Mouse (Mus musculus): ENCODE measurements around the gene Cftr. TPM values are rescaled to one million over a fixed set of nuclear protein-coding genes. Genes with fewer than 3 reads are reported as not detected.

The Cftr gene
- polyA plus RNA-seq, 1 experiment from 2014 or later, result 0.09 TPM

DNA sequence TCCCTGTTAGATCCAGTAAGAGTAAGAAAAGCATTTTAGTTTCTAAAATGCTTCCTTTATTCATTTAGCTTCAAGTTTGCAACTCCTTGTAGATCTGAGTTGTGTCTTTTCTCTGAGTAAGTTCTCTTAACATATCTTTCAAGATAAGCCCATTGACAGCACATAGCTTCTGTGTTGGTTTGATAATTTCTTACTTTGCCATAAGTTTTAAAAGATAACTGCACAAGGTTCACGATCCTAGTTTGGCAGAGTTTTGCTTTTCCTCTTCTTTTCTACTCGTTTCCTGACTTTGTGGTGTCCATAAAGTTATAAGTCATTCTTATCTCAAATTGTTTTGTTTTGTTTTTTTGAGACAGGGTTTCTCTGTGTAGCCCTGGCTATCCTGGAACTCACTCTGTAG lies 130.3 kb downstream of the Cftr start:
- ATAC-seq (ENCODE audit: insufficient read depth, low FRiP score, low TSS enrichment) (no peak), DNase-seq (ENCODE audit: low spot score) (no peak)
- Histone ChIP-seq H3K36me3 (ENCODE audit: control insufficient read depth, insufficient read depth, low read length) (no peaks in the 10 kb centered on the region), H3K27ac (ENCODE audit: low read depth, low read length) (no peak overlapping the region), H3K4me3 (ENCODE audit: low read depth, low read length) (no peak overlapping the region), H3K4me1 (ENCODE audit: control insufficient read depth, insufficient read depth, low read length) (no peaks in the 10 kb centered on the region), H3K9me3 (ENCODE audit: control insufficient read depth, low read length) (no peaks in the 10 kb centered on the region), H3K9ac (ENCODE audit: low read length) (no peak overlapping the region), H3K4me2 (ENCODE audit: low read depth) (no peak overlapping the region), H3K27me3 (ENCODE audit: control insufficient read depth, insufficient read depth, low read length) (no peaks in the 10 kb centered on the region)
- WGBS, result 79% methylated on average over 2 of the region's 2 CpGs

DNA sequence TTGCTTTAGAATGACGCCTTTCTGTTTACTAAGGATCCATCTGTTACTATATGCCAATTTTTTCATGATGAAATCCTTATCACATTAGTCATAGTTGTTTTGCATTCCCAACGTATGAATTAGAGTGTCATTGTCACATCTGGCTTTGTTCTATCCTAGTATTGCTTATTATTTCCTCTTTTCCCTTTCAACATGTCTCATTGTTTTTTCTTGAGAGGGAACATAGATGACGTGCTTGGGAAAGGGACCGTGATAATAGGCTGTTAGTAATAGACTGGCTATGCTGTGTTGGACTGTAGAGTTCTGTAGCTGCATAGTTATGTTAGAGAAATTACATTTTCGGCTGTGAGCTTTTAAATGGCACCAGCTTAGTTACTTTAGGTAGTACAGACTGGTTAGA lies 131.6 kb downstream of the Cftr start:
- WGBS, result 81% methylated on average over 5 of the region's 5 CpGs
- DNase-seq (ENCODE audit: low spot score) (no peak), ATAC-seq (ENCODE audit: insufficient read depth, low FRiP score, low TSS enrichment) (no peak)
- no peak overlapping the region for H3K4me3 ChIP-seq (ENCODE audit: low read depth, low read length)
- H3K9ac ChIP-seq (ENCODE audit: low read length), result no peak overlapping the region
- no peaks in the 10 kb centered on the region for H3K36me3 ChIP-seq (ENCODE audit: control insufficient read depth, insufficient read depth, low read length)
- no peak overlapping the region for H3K27ac ChIP-seq (ENCODE audit: low read depth, low read length)
- no peaks in the 10 kb centered on the region for H3K4me1 ChIP-seq (ENCODE audit: control insufficient read depth, insufficient read depth, low read length)
- H3K9me3 ChIP-seq (ENCODE audit: control insufficient read depth, low read length), result no peaks in the 10 kb centered on the region
- no peaks in the 10 kb centered on the region for H3K27me3 ChIP-seq (ENCODE audit: control insufficient read depth, insufficient read depth, low read length)
- no peak overlapping the region for H3K4me2 ChIP-seq (ENCODE audit: low read depth)

DNA sequence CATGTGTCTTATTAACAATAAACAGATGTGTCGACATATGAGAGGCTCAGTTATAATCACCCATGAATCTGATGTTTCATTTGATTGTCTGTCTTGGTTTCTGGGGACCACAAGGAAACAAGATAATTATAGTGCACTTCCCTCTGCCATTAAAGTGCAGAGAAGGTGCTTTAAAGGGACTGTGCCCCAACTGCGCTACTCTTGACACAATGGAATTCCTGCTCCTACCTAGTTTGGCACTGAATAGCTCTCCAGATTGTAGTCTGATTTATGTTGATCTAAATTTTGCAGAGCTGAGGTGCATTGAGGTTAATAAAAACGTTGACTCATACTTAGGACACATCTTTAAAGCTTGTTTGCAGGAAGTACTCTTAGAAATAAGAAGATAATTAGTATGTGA lies 132.7 kb downstream of the Cftr start:
- 67% methylated on average over 3 of the region's 3 CpGs for WGBS
- H3K27me3 ChIP-seq (ENCODE audit: control insufficient read depth, insufficient read depth, low read length), result no peaks in the 10 kb centered on the region
- H3K27ac ChIP-seq (ENCODE audit: low read depth, low read length), result no peak overlapping the region
- H3K36me3 ChIP-seq (ENCODE audit: control insufficient read depth, insufficient read depth, low read length), result no peaks in the 10 kb centered on the region
- no peak overlapping the region for H3K9ac ChIP-seq (ENCODE audit: low read length)
- ATAC-seq (ENCODE audit: insufficient read depth, low FRiP score, low TSS enrichment) (no peak), DNase-seq (ENCODE audit: low spot score) (no peak)
- H3K4me2 ChIP-seq (ENCODE audit: low read depth), result no peak overlapping the region
- H3K4me3 ChIP-seq (ENCODE audit: low read depth, low read length), result no peak overlapping the region
- no peaks in the 10 kb centered on the region for H3K9me3 ChIP-seq (ENCODE audit: control insufficient read depth, low read length)
- no peaks in the 10 kb centered on the region for H3K4me1 ChIP-seq (ENCODE audit: control insufficient read depth, insufficient read depth, low read length)

GRCm38 (mm10) chr6:18305130-18305529 lies 134.6 kb downstream of the Cftr start:
- ATAC-seq (ENCODE audit: insufficient read depth, low FRiP score, low TSS enrichment), result no peak
- H3K27me3 ChIP-seq (ENCODE audit: control insufficient read depth, insufficient read depth, low read length), result no peaks in the 10 kb centered on the region
- no peak overlapping the region for H3K9ac ChIP-seq (ENCODE audit: low read length)
- H3K4me1 ChIP-seq (ENCODE audit: control insufficient read depth, insufficient read depth, low read length), result no peaks in the 10 kb centered on the region
- no peak overlapping the region for H3K4me2 ChIP-seq (ENCODE audit: low read depth)
- no peak overlapping the region for H3K4me3 ChIP-seq (ENCODE audit: low read depth, low read length)
- no peaks in the 10 kb centered on the region for H3K36me3 ChIP-seq (ENCODE audit: control insufficient read depth, insufficient read depth, low read length)
- WGBS, result 86% methylated on average over 4 of the region's 4 CpGs
- no peaks in the 10 kb centered on the region for H3K9me3 ChIP-seq (ENCODE audit: control insufficient read depth, low read length)
- H3K27ac ChIP-seq (ENCODE audit: low read depth, low read length), result no peak overlapping the region
- DNase-seq (ENCODE audit: low spot score), result no peak

GRCm38 (mm10) chr6:18310983-18311382 lies 140.5 kb downstream of the Cftr start:
- Histone ChIP-seq H3K27me3 (ENCODE audit: control insufficient read depth, insufficient read depth, low read length) (no peaks in the 10 kb centered on the region), H3K9ac (ENCODE audit: low read length) (no peak overlapping the region), H3K36me3 (ENCODE audit: control insufficient read depth, insufficient read depth, low read length) (no peaks in the 10 kb centered on the region), H3K4me2 (ENCODE audit: low read depth) (no peak overlapping the region), H3K4me3 (ENCODE audit: low read depth, low read length) (no peak overlapping the region), H3K27ac (ENCODE audit: low read depth, low read length) (no peak overlapping the region), H3K4me1 (ENCODE audit: control insufficient read depth, insufficient read depth, low read length) (no peaks in the 10 kb centered on the region), H3K9me3 (ENCODE audit: control insufficient read depth, low read length) (no peaks in the 10 kb centered on the region)
- WGBS, result 35% methylated on average over 2 of the region's 2 CpGs
- ATAC-seq (ENCODE audit: insufficient read depth, low FRiP score, low TSS enrichment), result no peak
- DNase-seq (ENCODE audit: low spot score), result no peak

DNA sequence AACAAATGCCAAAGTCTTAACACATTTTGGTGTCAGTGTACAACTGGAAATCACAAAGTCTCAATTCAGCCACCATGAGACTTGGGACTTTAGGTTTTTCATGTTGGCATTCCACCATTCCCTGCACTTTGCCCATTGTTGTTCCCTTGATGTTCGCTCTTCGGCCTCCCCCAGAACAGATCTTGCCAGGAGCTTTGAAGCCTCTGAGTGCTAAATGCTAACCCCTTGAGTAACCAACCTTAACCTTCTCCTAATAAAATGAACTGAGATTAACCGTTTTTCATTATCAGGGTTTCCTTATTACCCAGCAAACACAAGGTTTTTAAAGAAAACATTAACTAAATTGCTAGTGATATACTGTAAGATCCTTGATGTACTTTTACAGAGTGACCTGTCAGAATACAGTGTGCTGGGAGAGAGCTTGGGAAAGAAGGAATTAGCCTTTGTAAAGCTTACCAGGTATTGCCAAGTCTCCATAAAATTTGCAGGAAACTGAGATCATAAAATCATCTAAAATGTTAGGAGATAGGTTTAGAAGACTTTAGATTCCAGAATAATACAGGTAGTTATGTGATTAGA lies 144.0 kb downstream of the Cftr start:
- ATAC-seq (ENCODE audit: insufficient read depth, low FRiP score, low TSS enrichment) (no peak), DNase-seq (ENCODE audit: low spot score) (no peak)
- H3K4me3 ChIP-seq (ENCODE audit: low read depth, low read length), result no peak overlapping the region
- H3K27me3 ChIP-seq (ENCODE audit: control insufficient read depth, insufficient read depth, low read length), result no peaks in the 10 kb centered on the region
- 86% methylated on average over 3 of the region's 3 CpGs for WGBS
- H3K4me1 ChIP-seq (ENCODE audit: control insufficient read depth, insufficient read depth, low read length), result no peaks in the 10 kb centered on the region
- no peak overlapping the region for H3K9ac ChIP-seq (ENCODE audit: low read length)
- no peak overlapping the region for H3K4me2 ChIP-seq (ENCODE audit: low read depth)
- no peak overlapping the region for H3K27ac ChIP-seq (ENCODE audit: low read depth, low read length)
- H3K9me3 ChIP-seq (ENCODE audit: control insufficient read depth, low read length), result no peaks in the 10 kb centered on the region
- H3K36me3 ChIP-seq (ENCODE audit: control insufficient read depth, insufficient read depth, low read length), result no peaks in the 10 kb centered on the region

GRCm38 (mm10) chr6:18322950-18323349 lies 152.5 kb downstream of the Cftr start:
- Histone ChIP-seq H3K4me1 (ENCODE audit: control insufficient read depth, insufficient read depth, low read length) (no peaks in the 10 kb centered on the region), H3K4me3 (ENCODE audit: low read depth, low read length) (no peak overlapping the region), H3K9me3 (ENCODE audit: control insufficient read depth, low read length) (no peaks in the 10 kb centered on the region), H3K9ac (ENCODE audit: low read length) (no peak overlapping the region), H3K27ac (ENCODE audit: low read depth, low read length) (no peak overlapping the region), H3K27me3 (ENCODE audit: control insufficient read depth, insufficient read depth, low read length) (no peaks in the 10 kb centered on the region), H3K4me2 (ENCODE audit: low read depth) (no peak overlapping the region), H3K36me3 (ENCODE audit: control insufficient read depth, insufficient read depth, low read length) (no peaks in the 10 kb centered on the region)
- ATAC-seq (ENCODE audit: insufficient read depth, low FRiP score, low TSS enrichment), result no peak
- 97% methylated on average over 1 of the region's 1 CpGs for WGBS
- no peak for DNase-seq (ENCODE audit: low spot score)

DNA sequence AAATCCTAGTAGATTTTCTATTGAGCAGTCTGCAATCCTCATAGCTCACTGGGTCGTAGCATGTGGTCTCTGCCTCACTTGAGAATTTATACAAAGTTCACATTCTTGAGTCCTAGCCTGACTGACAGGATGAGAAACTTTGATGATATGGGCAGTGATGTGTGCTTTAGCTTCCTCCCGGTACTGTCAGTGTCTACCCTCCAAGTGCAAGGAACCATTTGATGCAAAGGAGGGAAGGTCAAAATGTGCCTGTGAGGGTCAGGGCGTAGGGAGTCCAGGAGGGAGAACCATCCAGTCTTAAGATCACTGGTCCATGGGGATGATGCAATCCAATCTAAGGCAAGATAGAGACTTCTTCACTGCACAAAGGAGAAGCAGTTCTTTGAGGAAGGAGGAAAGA lies 164.9 kb downstream of the Cftr start:
- ATAC-seq (ENCODE audit: insufficient read depth, low FRiP score, low TSS enrichment), result no peak
- no peaks in the 10 kb centered on the region for H3K4me1 ChIP-seq (ENCODE audit: control insufficient read depth, insufficient read depth, low read length)
- no peak overlapping the region for H3K9ac ChIP-seq (ENCODE audit: low read length)
- H3K27ac ChIP-seq (ENCODE audit: low read depth, low read length), result no peak overlapping the region
- no peak overlapping the region for H3K4me3 ChIP-seq (ENCODE audit: low read depth, low read length)
- H3K27me3 ChIP-seq (ENCODE audit: control insufficient read depth, insufficient read depth, low read length), result no peaks in the 10 kb centered on the region
- 73% methylated on average over 3 of the region's 3 CpGs for WGBS
- DNase-seq (ENCODE audit: low spot score), result no peak
- no peaks in the 10 kb centered on the region for H3K36me3 ChIP-seq (ENCODE audit: control insufficient read depth, insufficient read depth, low read length)
- no peaks in the 10 kb centered on the region for H3K9me3 ChIP-seq (ENCODE audit: control insufficient read depth, low read length)
- no peak overlapping the region for H3K4me2 ChIP-seq (ENCODE audit: low read depth)

GRCm38 (mm10) chr6:18338307-18338706 lies 167.8 kb downstream of the Cftr start:
- Histone ChIP-seq H3K27me3 (ENCODE audit: control insufficient read depth, insufficient read depth, low read length) (no peaks in the 10 kb centered on the region), H3K4me1 (ENCODE audit: control insufficient read depth, insufficient read depth, low read length) (no peaks in the 10 kb centered on the region), H3K36me3 (ENCODE audit: control insufficient read depth, insufficient read depth, low read length) (no peaks in the 10 kb centered on the region), H3K4me2 (ENCODE audit: low read depth) (no peak overlapping the region), H3K9ac (ENCODE audit: low read length) (no peak overlapping the region), H3K27ac (ENCODE audit: low read depth, low read length) (no peak overlapping the region), H3K4me3 (ENCODE audit: low read depth, low read length) (no peak overlapping the region), H3K9me3 (ENCODE audit: control insufficient read depth, low read length) (no peaks in the 10 kb centered on the region)
- no peak for ATAC-seq (ENCODE audit: insufficient read depth, low FRiP score, low TSS enrichment)
- DNase-seq (ENCODE audit: low spot score), result no peak
